Mouse (Mus musculus): ENCODE measurements around the gene Ptprj. TPM values are rescaled to one million over a fixed set of nuclear protein-coding genes. Genes with fewer than 3 reads are reported as not detected.

The Ptprj gene
- polyA plus RNA-seq, 1 experiment: 25.1 TPM

GRCm38 (mm10) chr2:90502738-90503137, 77.7 kb downstream of the Ptprj start:
- TF ChIP-seq CTCF (IDR thresholded peaks at IDR 0.05; ENCODE audit: control insufficient read depth, insufficient read depth, low read length) (no peak), POLR2A (IDR thresholded peaks at IDR 0.05; ENCODE audit: borderline replicate concordance, control insufficient read depth, low read depth, low read length) (no peak)
- Histone ChIP-seq H3K4me3 (replicated peaks; ENCODE audit: control insufficient read depth, low read depth, low read length) (no peak overlapping the region), H3K27ac (ENCODE audit: control insufficient read depth, insufficient read depth, low read depth, low read length, poor library complexity) (no peak overlapping the region), H3K4me1 (ENCODE audit: control insufficient read depth, insufficient read depth, low read length) (peaks cover 10% of the 10 kb centered on the region)

- H3K4me1 ChIP-seq (ENCODE audit: control insufficient read depth, insufficient read depth, low read length): peaks cover 12% of the 10 kb centered on the region
- WGBS: 44% methylated on average over 3 of the region's 3 CpGs
- no peak overlapping the region for H3K27ac ChIP-seq (ENCODE audit: control insufficient read depth, insufficient read depth, low read depth, low read length, poor library complexity)
- no peak for TF ChIP-seq CTCF (IDR thresholded peaks at IDR 0.05; ENCODE audit: control insufficient read depth, insufficient read depth, low read length)
- H3K4me3 ChIP-seq (replicated peaks; ENCODE audit: control insufficient read depth, low read depth, low read length): no peak overlapping the region
These were observed 78.7 kb downstream of the Ptprj start for GRCm38 (mm10) chr2:90501708-90502107.

- Histone ChIP-seq H3K27ac (ENCODE audit: control insufficient read depth, insufficient read depth, low read depth, low read length, poor library complexity) (no peak overlapping the region), H3K4me1 (ENCODE audit: control insufficient read depth, insufficient read depth, low read length) (peaks cover 16% of the 10 kb centered on the region), H3K4me3 (replicated peaks; ENCODE audit: control insufficient read depth, low read depth, low read length) (no peak overlapping the region)
- TF ChIP-seq POLR2A (IDR thresholded peaks at IDR 0.05; ENCODE audit: borderline replicate concordance, control insufficient read depth, low read depth, low read length) (no peak), CTCF (IDR thresholded peaks at IDR 0.05; ENCODE audit: control insufficient read depth, insufficient read depth, low read length) (no peak)
These were observed 79.6 kb downstream of the Ptprj start for GRCm38 (mm10) chr2:90500892-90501291.

- Histone ChIP-seq H3K4me3 (replicated peaks; ENCODE audit: control insufficient read depth, low read depth, low read length) (no peak overlapping the region), H3K4me1 (ENCODE audit: control insufficient read depth, insufficient read depth, low read length) (peaks cover 10% of the 10 kb centered on the region), H3K27ac (ENCODE audit: control insufficient read depth, insufficient read depth, low read depth, low read length, poor library complexity) (no peak overlapping the region)
- TF ChIP-seq POLR2A (IDR thresholded peaks at IDR 0.05; ENCODE audit: borderline replicate concordance, control insufficient read depth, low read depth, low read length): no peak
- TF ChIP-seq CTCF (IDR thresholded peaks at IDR 0.05; ENCODE audit: control insufficient read depth, insufficient read depth, low read length): no peak
- 56% methylated on average over 1 of the region's 1 CpGs for WGBS
These were observed 81.4 kb downstream of the Ptprj start for GRCm38 (mm10) chr2:90499002-90499401.

GRCm38 (mm10) chr2:90497551-90497950, 82.9 kb downstream of the Ptprj start:
- no peak for TF ChIP-seq CTCF (IDR thresholded peaks at IDR 0.05; ENCODE audit: control insufficient read depth, insufficient read depth, low read length)
- no peak for TF ChIP-seq POLR2A (IDR thresholded peaks at IDR 0.05; ENCODE audit: borderline replicate concordance, control insufficient read depth, low read depth, low read length)
- peaks cover 7% of the 10 kb centered on the region for H3K4me1 ChIP-seq (ENCODE audit: control insufficient read depth, insufficient read depth, low read length)

GRCm38 (mm10) chr2:90496680-90497074, 83.8 kb downstream of the Ptprj start:
- Histone ChIP-seq H3K4me3 (replicated peaks; ENCODE audit: control insufficient read depth, low read depth, low read length) (no peak overlapping the region), H3K4me1 (ENCODE audit: control insufficient read depth, insufficient read depth, low read length) (peaks cover 5% of the 10 kb centered on the region), H3K27ac (ENCODE audit: control insufficient read depth, insufficient read depth, low read depth, low read length, poor library complexity) (no peak overlapping the region)
- WGBS: 67% methylated on average over 5 of the region's 5 CpGs
- TF ChIP-seq POLR2A (IDR thresholded peaks at IDR 0.05; ENCODE audit: borderline replicate concordance, control insufficient read depth, low read depth, low read length) (no peak), CTCF (IDR thresholded peaks at IDR 0.05; ENCODE audit: control insufficient read depth, insufficient read depth, low read length) (no peak)

More at GRCm38 (mm10) chr2:90497551-90497950, 82.9 kb downstream of the Ptprj start:
- H3K4me3 ChIP-seq (replicated peaks; ENCODE audit: control insufficient read depth, low read depth, low read length): no peak overlapping the region
- WGBS: 54% methylated on average over 3 of the region's 3 CpGs
- H3K27ac ChIP-seq (ENCODE audit: control insufficient read depth, insufficient read depth, low read depth, low read length, poor library complexity): no peak overlapping the region

GRCm38 (mm10) chr2:90496012-90496679, 84.3 kb downstream of the Ptprj start:
- TF ChIP-seq CTCF (IDR thresholded peaks at IDR 0.05; ENCODE audit: control insufficient read depth, insufficient read depth, low read length): no peak
- no peak for TF ChIP-seq POLR2A (IDR thresholded peaks at IDR 0.05; ENCODE audit: borderline replicate concordance, control insufficient read depth, low read depth, low read length)
- H3K4me1 ChIP-seq (ENCODE audit: control insufficient read depth, insufficient read depth, low read length): peaks cover 5% of the 10 kb centered on the region
- no peak overlapping the region for H3K27ac ChIP-seq (ENCODE audit: control insufficient read depth, insufficient read depth, low read depth, low read length, poor library complexity)
- no peak overlapping the region for H3K4me3 ChIP-seq (replicated peaks; ENCODE audit: control insufficient read depth, low read depth, low read length)
- WGBS: 58% methylated on average over 4 of the region's 4 CpGs

- Histone ChIP-seq H3K4me3 (replicated peaks; ENCODE audit: control insufficient read depth, low read depth, low read length) (no peak overlapping the region), H3K4me1 (ENCODE audit: control insufficient read depth, insufficient read depth, low read length) (peaks cover 14% of the 10 kb centered on the region), H3K27ac (ENCODE audit: control insufficient read depth, insufficient read depth, low read depth, low read length, poor library complexity) (peak overlapping the region; percentile 1; the same call in 1 of the 2 replicates)
- TF ChIP-seq POLR2A (IDR thresholded peaks at IDR 0.05; ENCODE audit: borderline replicate concordance, control insufficient read depth, low read depth, low read length): no peak
- no peak for TF ChIP-seq CTCF (IDR thresholded peaks at IDR 0.05; ENCODE audit: control insufficient read depth, insufficient read depth, low read length)
- WGBS: 13% methylated on average over 13 of the region's 13 CpGs
These were observed 90.0 kb downstream of the Ptprj start for GRCm38 (mm10) chr2:90490279-90491046.

Data from bone marrow, adult 2 months (tissue).